Mouse (Mus musculus) gonadal fat pad, adult 2 months (tissue): ENCODE measurements around the gene Akt3. TPM values are rescaled to one million over a fixed set of nuclear protein-coding genes. Genes with fewer than 3 reads are reported as not detected.

Source experiments
- DNase-seq: peaks from one replicate; pipeline ENCODE4 v3.0.0-alpha.2; 2012; ENCODE audit warnings: low read depth
- polyA plus RNA-seq: library from polyadenylated mRNA; depleted of rRNA; stranded (reverse); fragments of >200 nt; gene quantifications from 2 replicates; pipeline ENCODE4 v1.2.3, GENCODE M21; 2012; rRNA removed

Akt3 gene
- polyA plus RNA-seq: 4.1 and 5.5 TPM in 2 replicates

- no peak for DNase-seq
Measured at GRCm38 (mm10) chr1:177258034-177258342, at the start of gene Akt3. TSS of gene Akt3 (minus strand) at chr1:177258203.

- no peak for DNase-seq
Measured at GRCm38 (mm10) chr1:177307549-177307948, 49.5 kb upstream of the Akt3 start.

- DNase-seq: no peak
Measured at GRCm38 (mm10) chr1:177298231-177298630, 40.2 kb upstream of the Akt3 start.

GRCm38 (mm10) chr1:177286764-177287163, 28.8 kb upstream of the Akt3 start:
- DNase-seq: no peak

GRCm38 (mm10) chr1:177281925-177282324, 23.9 kb upstream of the Akt3 start:
- no peak for DNase-seq

GRCm38 (mm10) chr1:177277361-177277760, 19.4 kb upstream of the Akt3 start:
- DNase-seq: no peak

- DNase-seq: no peak
Measured at GRCm38 (mm10) chr1:177267645-177268044, 9.6 kb upstream of the Akt3 start.

GRCm38 (mm10) chr1:177262926-177263325, 4.9 kb upstream of the Akt3 start:
- no peak for DNase-seq

GRCm38 (mm10) chr1:177260796-177261195, 2.8 kb upstream of the Akt3 start:
- no peak for DNase-seq

GRCm38 (mm10) chr1:177259038-177259600, 1.1 kb upstream of the Akt3 start:
- no peak for DNase-seq

GRCm38 (mm10) chr1:177258343-177259037, 487 bp upstream of the Akt3 start:
- no peak for DNase-seq

GRCm38 (mm10) chr1:177257178-177258033, 597 bp downstream of the Akt3 start:
- DNase-seq: no peak

GRCm38 (mm10) chr1:177248638-177249037, 9.4 kb downstream of the Akt3 start:
- no peak for DNase-seq

GRCm38 (mm10) chr1:177238368-177238767, 19.6 kb downstream of the Akt3 start:
- no peak for DNase-seq

- no peak for DNase-seq
Measured at GRCm38 (mm10) chr1:177236695-177237094, 21.3 kb downstream of the Akt3 start.

GRCm38 (mm10) chr1:177236249-177236648, 21.8 kb downstream of the Akt3 start:
- no peak for DNase-seq

GRCm38 (mm10) chr1:177234462-177234861, 23.5 kb downstream of the Akt3 start:
- no peak for DNase-seq

GRCm38 (mm10) chr1:177231122-177231521, 26.9 kb downstream of the Akt3 start:
- DNase-seq: no peak

GRCm38 (mm10) chr1:177198978-177199377, 59.0 kb downstream of the Akt3 start:
- DNase-seq: no peak

GRCm38 (mm10) chr1:177195224-177195623, 62.8 kb downstream of the Akt3 start:
- no peak for DNase-seq

GRCm38 (mm10) chr1:177194324-177194723, 63.7 kb downstream of the Akt3 start:
- DNase-seq: no peak

GRCm38 (mm10) chr1:177191623-177192022, 66.4 kb downstream of the Akt3 start:
- no peak for DNase-seq

GRCm38 (mm10) chr1:177190358-177190757, 67.6 kb downstream of the Akt3 start:
- DNase-seq: no peak
